Mouse (Mus musculus) stomach, postnatal 0 days (tissue): ENCODE measurements around the gene Patj.
"Not testable (repeated sequence)": the region's sequence is repeated elsewhere in the genome, so short reads cannot be mapped to it uniquely, and the experiment has no call there.

Source experiments
- CTCF ChIP-seq: IDR thresholded peaks from 2 replicates; pipeline ENCODE4 v1.5.1; 2016; ENCODE audit warnings: antibody characterized with exemption, low read depth, mild to moderate bottlenecking, moderate library complexity
- EP300 ChIP-seq: optimal IDR thresholded peaks from 2 replicates; pipeline ENCODE3; 2016; ENCODE audit warnings: antibody characterized with exemption

GRCm38 (mm10) chr4:98415150-98415549 lies 19.6 kb downstream of the Patj start:
- not testable (repeated sequence) for TF ChIP-seq CTCF, EP300
